Mouse (Mus musculus) midbrain, postnatal 0 days (tissue): ENCODE results near the gene Lysmd3. TPM values are rescaled to one million over a fixed set of nuclear protein-coding genes. Genes with fewer than 3 reads are reported as not detected.
"Not testable (repeated sequence)": the region's sequence is repeated elsewhere in the genome, so short reads cannot be mapped to it uniquely, and the experiment has no call there.

Source experiments
- ATAC-seq: fragments of 200-750 bp; cut with Nextera tagmentation; 2 replicates; pipeline ENCODE4 v1.8.0; 2017; ENCODE audit warnings: moderate number of reproducible peaks, mild to moderate bottlenecking, moderate TSS enrichment, moderate library complexity; ENCODE audit not compliant: low FRiP score
- DNase-seq: peaks from one replicate; pipeline ENCODE4 v3.0.0-alpha.2; 2015; ENCODE audit warnings: low spot score
- H3K27ac ChIP-seq: fragments of 300-500 bp; sonication (generic); 2 replicates; pipeline ENCODE4 v1.5.1; 2014; ENCODE audit warnings: low read depth, mild to moderate bottlenecking, low read length, mixed read lengths
- H3K27me3 ChIP-seq: fragments of 300-500 bp; sonication (generic); 2 replicates; pipeline ENCODE4 v1.6.1; 2014; ENCODE audit warnings: low read length, control low read depth, mixed read lengths; ENCODE audit not compliant: insufficient read depth
- H3K36me3 ChIP-seq: fragments of 300-500 bp; sonication (generic); 2 replicates; pipeline ENCODE4 v1.6.1; 2014; ENCODE audit warnings: low read length, control low read depth, mixed read lengths; ENCODE audit not compliant: insufficient read depth
- H3K4me1 ChIP-seq: fragments of 300-500 bp; sonication (generic); 2 replicates; pipeline ENCODE4 v1.6.1; 2014; ENCODE audit warnings: mild to moderate bottlenecking, control low read depth, antibody characterized with exemption, low read length, mixed read lengths; ENCODE audit not compliant: insufficient read depth
- H3K4me2 ChIP-seq: fragments of 300-500 bp; sonication (generic); 2 replicates; pipeline ENCODE4 v1.6.1; 2014; ENCODE audit warnings: low read depth, mild to moderate bottlenecking, low read length, mixed read lengths; ENCODE audit not compliant: poor library complexity, severe bottlenecking
- H3K4me3 ChIP-seq: fragments of 300-500 bp; sonication (generic); 2 replicates; pipeline ENCODE4 v1.5.1; 2014; ENCODE audit warnings: low read depth, mild to moderate bottlenecking, low read length, moderate library complexity
- H3K9ac ChIP-seq: fragments of 300-500 bp; sonication (generic); replicated peaks from 2 replicates; pipeline ENCODE4 v1.6.1; 2014; ENCODE audit warnings: mild to moderate bottlenecking, low read length, moderate library complexity, mixed read lengths; ENCODE audit not compliant: poor library complexity, severe bottlenecking
- H3K9me3 ChIP-seq: fragments of 300-500 bp; sonication (generic); 2 replicates; pipeline ENCODE4 v1.6.1; 2016; ENCODE audit warnings: low read length, control low read depth
- CTCF ChIP-seq: IDR thresholded peaks from 2 replicates; pipeline ENCODE4 v1.5.1; 2016; ENCODE audit warnings: antibody characterized with exemption, mild to moderate bottlenecking
- WGBS: fragments of 180-500 bp; shearing (Covaris S2); extraction: QIAGEN DNeasy Blood & Tissue Kit; methylation state at CpG from one replicate; pipeline ENCODE4 v1.1.7; 2014; 5-methylcytosine and 5-hydroxymethylcytosine counted together
- polyA plus RNA-seq: library from polyadenylated mRNA; unstranded; fragments of >200 nt; fragmentation: Nextera tagmentation; extraction: Ambion mirVana; gene quantifications from 2 replicates; pipeline ENCODE4 v1.2.1, GENCODE M21; 2015
- total RNA-seq: library from RNA; depleted of rRNA; stranded (reverse); fragments of >200 nt; gene quantifications from 2 replicates; pipeline ENCODE4 v1.2.3, GENCODE M21; 2014; rRNA removed

Gene Lysmd3
- total RNA-seq, result 15.6 and 27.1 TPM in 2 replicates
- 11.2 and 13.7 TPM in 2 replicates for polyA plus RNA-seq

DNA sequence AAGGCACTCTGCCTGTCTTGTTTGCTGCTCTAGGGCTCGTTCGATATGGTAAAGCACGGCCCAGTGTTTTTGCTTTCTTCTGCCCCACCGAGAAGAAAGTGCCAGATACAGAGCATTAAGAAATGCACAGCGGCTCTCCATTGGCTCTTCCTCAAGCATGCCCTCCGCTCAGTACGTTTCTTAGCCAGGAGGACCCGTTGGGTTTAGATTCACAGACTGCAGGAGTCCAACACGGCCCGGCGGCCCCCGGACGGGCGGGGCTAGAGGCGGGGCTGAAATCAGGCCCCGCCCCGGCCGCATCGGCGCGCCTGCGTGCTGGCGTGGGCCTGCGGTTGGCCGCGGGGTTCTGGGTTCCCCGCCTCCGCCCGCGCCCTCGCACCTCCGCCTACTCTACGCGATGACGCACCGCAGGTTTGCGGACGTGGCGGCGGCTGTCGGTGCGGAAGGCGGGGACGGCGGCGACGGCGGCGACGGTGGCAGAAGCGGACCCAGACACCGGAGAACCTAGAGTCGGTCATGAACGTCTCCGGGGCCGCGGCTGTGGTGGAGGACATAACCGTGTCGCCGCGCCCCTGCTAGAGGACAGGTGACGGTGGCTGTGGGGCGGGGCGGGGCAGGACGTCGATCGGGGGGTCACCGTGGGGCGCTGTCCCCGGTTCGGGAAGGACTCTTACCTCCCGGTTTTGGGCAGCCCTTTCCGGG is at the start of gene Lysmd3:
Lysmd3 (plus strand) TSS at position 313 of the 702 bp plus-strand sequence.
- Histone ChIP-seq H3K4me1 (no peaks in the 10 kb centered on the region), H3K4me3 (peak within 1 kb of the TSS; percentile 64), H3K9ac (peak within 1 kb of the TSS; percentile 82), H3K9me3 (no peaks in the 10 kb centered on the region), H3K27ac (peak within 1 kb of the TSS; percentile 79), H3K27me3 (no peaks in the 10 kb centered on the region), H3K4me2 (peak within 1 kb of the TSS; percentile 62), H3K36me3 (no peaks in the 10 kb centered on the region)
- no peak for TF ChIP-seq CTCF
- peak; percentile 100 for ATAC-seq
- peak; percentile 95 for DNase-seq
- under 1% methylated on average over 69 of the region's 73 CpGs for WGBS

GRCm38 (mm10) chr13:81610349-81610748 is 47.1 kb upstream of the Lysmd3 start:
- Histone ChIP-seq H3K9ac (no peak overlapping the region), H3K4me1 (no peaks in the 10 kb centered on the region), H3K27me3 (no peaks in the 10 kb centered on the region), H3K4me2 (no peak overlapping the region), H3K4me3 (no peak overlapping the region), H3K27ac (no peak overlapping the region), H3K36me3 (no peaks in the 10 kb centered on the region), H3K9me3 (no peaks in the 10 kb centered on the region)
- 83% methylated on average over 4 of the region's 4 CpGs for WGBS
- no peak for ATAC-seq
- DNase-seq, result peak; percentile 20
- TF ChIP-seq CTCF, result peak; percentile 51

DNA sequence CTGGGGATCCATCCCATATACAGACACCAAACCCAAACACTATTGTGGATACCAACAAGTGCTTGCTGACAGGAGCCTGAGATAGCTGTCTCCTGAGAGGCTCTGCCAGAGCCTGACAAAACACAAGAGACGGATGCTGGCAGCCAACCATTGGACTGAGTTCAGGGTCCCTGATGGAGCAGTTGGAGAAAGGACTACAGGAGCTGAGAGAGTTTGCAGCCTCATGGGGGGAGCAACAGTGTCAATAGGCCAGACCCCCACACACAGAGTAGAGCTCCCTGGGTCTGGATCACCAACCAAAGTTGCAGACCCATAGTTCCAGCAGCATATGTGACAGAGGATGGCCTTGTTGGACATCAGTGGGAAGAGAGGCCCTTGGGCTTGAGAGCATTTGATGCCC is 29.6 kb upstream of the Lysmd3 start:
- not testable (repeated sequence) for H3K27me3 ChIP-seq, H3K4me1 ChIP-seq, H3K4me2 ChIP-seq, H3K9me3 ChIP-seq, ATAC-seq, DNase-seq, H3K4me3 ChIP-seq, H3K27ac ChIP-seq, H3K9ac ChIP-seq, H3K36me3 ChIP-seq
- whole genome bisulfite sequencing, result 64% methylated on average over 1 of the region's 1 CpGs

DNA sequence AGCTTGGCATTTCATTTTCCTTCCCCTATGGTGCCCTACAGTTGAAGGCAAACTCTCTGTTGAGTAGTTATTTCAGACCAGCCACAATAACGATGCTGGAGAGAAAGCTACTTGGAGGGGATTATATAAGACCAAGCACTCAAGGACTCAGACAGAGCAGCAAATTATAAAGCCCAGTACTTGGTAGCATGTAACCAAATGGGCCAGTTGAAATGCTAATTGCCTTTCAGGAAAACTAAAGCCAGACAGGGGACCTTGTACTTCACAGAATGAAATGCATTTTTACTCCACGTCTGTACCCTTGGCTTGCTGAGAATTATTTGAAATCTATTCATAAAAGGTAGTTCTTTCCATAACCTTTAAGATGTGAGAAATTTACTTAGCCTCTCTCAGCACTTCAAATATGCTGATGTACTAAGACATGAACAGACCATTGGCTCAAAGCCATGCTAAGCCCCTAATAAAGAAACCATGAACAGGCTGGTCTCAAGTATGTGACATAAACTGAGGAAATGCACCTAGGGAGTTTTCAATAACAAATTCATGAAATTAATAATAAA is 28.8 kb upstream of the Lysmd3 start:
- DNase-seq, result no peak
- WGBS, result 18% methylated on average over 2 of the region's 2 CpGs
- no peaks in the 10 kb centered on the region for H3K9me3 ChIP-seq
- no peak overlapping the region for H3K27ac ChIP-seq
- ATAC-seq, result no peak
- no peak overlapping the region for H3K4me2 ChIP-seq
- no peak for TF ChIP-seq CTCF
- H3K4me1 ChIP-seq, result no peaks in the 10 kb centered on the region
- H3K9ac ChIP-seq, result no peak overlapping the region
- H3K4me3 ChIP-seq, result no peak overlapping the region
- no peaks in the 10 kb centered on the region for H3K36me3 ChIP-seq
- H3K27me3 ChIP-seq, result no peaks in the 10 kb centered on the region

GRCm38 (mm10) chr13:81629395-81629794 is 28.1 kb upstream of the Lysmd3 start:
- ATAC-seq (no peak), DNase-seq (no peak)
- Histone ChIP-seq H3K27ac (no peak overlapping the region), H3K4me3 (no peak overlapping the region), H3K9ac (no peak overlapping the region), H3K9me3 (no peaks in the 10 kb centered on the region), H3K4me1 (no peaks in the 10 kb centered on the region), H3K36me3 (no peaks in the 10 kb centered on the region), H3K27me3 (no peaks in the 10 kb centered on the region), H3K4me2 (no peak overlapping the region)
- WGBS, result 40% methylated on average over 3 of the region's 3 CpGs
- no peak for TF ChIP-seq CTCF

DNA sequence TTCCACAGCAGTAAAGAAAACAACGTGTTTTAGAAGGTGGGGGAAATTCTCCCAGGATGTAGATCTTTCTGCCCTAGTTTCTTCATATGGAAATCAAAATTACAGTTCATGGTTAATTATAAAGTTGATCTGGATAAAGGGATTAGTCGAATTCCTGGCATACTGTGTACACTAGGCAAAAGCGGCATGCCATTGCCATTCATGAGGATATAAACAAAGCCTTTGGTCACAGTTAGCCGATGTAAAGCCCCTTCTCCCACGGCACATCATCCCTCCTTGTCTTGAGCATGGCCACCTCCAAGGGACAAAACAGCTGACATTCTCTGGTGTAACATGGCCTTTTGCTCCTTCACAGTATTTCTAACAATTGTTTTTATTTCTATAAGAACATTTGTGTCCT is 26.9 kb upstream of the Lysmd3 start:
- ATAC-seq, result no peak
- no peak overlapping the region for H3K4me3 ChIP-seq
- no peaks in the 10 kb centered on the region for H3K36me3 ChIP-seq
- H3K27ac ChIP-seq, result no peak overlapping the region
- DNase-seq, result no peak
- H3K4me1 ChIP-seq, result no peaks in the 10 kb centered on the region
- H3K9me3 ChIP-seq, result no peaks in the 10 kb centered on the region
- H3K27me3 ChIP-seq, result no peaks in the 10 kb centered on the region
- TF ChIP-seq CTCF, result no peak
- 16% methylated on average over 5 of the region's 5 CpGs for WGBS
- no peak overlapping the region for H3K4me2 ChIP-seq
- H3K9ac ChIP-seq, result no peak overlapping the region
